Mouse (Mus musculus) megakaryocyte, adult 5-6 weeks (primary cell): ENCODE results near the gene Ciao2b. TPM values are rescaled to one million over a fixed set of nuclear protein-coding genes. Genes with fewer than 3 reads are reported as not detected.

ENCODE experiments used
- ATAC-seq: 2 replicates; pipeline ENCODE4 v1.8.0; 2016; ENCODE audit warnings: mild to moderate bottlenecking, inconsistent platforms; ENCODE audit not compliant: poor library complexity, severe bottlenecking
- total RNA-seq, 2 experiments: library from RNA; stranded (forward) in 1 of 2; stranded (reverse) in 1 of 2; fragments of 153-499, 151-499 nt in 1 of 2; fragments of 221-1000, 200-1000 nt in 1 of 2; gene quantifications; 2 replicates each; pipeline versions ENCODE4 v1.2.3 to v1.2.4; 2015 to 2017

Ciao2b gene
- total RNA-seq, 2 experiments from 2014 or later, result 25.7 to 28.2 TPM

DNA sequence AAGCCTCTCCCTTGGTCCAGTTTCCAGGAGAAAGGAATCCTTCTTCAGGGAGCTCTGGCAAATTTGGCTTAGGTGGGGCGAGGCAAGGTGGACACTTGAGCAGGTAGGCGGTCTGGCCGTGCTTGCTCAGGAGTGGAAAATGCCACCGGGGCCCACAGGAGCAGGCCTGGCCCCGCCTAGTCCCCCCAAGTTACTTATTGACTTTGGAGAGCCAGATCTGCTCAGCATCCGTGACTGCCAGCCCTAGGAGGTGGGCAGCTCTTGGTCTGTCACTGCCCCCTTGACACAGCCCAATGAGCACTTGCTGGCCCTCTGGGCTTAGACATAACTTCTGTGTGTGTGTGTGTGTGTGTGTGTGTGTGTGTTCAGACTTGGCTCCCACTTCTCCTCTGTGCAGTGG is 17.6 kb downstream of the Ciao2b start, which contains the start of gene Cdh16:
Gene Cdh16, minus strand, starts transcription at position 236 of the 400 bp plus-strand sequence.
- ATAC-seq, result no peak

DNA sequence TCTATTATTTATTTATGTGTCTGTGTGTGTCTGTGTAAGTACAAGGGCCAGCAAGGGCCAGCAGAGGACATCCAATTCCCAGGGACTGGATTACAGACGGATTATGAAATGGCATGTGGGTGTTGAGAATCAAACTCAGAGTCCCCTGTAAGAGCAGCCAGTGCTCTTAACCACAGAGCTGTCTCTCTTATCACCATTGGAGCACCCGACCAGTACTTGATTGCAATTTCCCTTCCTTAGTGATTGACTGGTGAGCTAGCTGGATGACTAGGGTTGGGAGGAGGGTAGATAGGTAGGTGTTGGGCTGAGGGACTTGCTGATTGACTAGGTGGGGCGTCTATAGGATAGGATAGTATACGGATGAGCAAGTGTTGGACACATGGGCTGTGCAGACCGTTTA is 21.0 kb downstream of the Ciao2b start:
- ATAC-seq, result no peak

DNA sequence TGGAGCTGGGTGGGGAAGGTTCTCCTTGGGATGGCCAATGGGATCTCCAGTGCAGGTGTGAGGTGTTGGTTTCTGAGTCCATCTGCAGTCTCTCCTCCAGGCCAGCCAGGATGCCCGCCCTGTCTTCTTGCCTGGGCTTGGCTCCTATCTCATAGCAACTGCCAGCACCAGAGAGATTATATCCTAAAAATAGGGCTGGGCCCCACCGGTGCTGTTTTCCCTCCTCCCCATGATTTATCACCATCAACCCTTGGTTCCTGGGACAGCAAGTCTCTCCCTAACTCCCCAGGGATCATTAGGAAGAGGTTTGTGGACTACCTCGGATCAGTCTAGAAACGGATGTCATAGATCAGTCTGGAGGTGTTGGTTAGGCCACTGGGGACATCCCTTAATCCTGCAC is 28.6 kb downstream of the Ciao2b start:
- ATAC-seq, result no peak

DNA sequence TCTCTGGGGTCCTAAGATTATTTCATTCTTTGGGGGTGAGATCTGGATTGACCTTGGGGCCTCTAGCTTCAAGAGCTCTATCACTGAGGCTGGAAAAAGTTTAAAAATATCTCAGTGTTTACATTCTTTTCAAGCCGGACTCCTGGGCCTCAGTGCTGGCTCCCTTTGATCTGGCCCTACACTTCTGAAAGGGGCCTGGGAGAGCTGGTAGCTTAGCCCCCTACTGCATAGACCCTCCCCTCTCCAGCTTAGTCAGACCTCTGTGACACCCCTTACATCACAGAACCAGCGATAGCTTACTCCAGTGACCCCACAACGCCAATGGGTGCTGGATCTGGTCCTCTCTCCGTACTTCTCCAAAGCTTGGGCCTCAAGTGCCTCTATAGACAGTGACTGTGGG is 30.2 kb downstream of the Ciao2b start:
- ATAC-seq, result no peak

DNA sequence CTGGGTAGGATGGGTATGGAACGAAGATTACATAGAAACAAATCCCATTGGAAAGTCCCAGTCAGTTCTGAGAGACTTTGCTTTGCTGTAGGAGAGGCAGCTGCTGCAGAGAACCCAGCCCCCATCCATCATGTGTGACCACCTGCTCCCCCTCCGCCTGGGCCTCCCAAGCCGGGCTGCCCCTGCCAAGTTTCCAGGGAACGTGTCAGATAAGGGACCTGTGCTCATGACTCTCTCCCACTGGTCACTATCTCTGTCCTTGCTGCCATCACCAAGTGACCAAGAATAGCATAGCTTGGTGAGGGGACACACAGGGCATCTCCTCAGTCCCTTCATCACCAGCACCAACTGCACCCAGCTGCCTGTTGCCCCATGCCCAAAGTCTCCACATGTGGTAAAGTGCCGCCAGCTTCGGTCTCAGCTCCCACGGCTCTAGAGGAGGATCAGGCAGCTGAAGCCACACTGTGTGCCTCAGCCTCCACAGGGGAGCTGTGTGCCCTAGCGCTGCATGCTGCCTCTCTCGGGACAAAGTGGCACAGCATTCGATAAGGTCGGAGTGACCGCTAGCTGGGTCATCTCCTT is 31.5 kb downstream of the Ciao2b start:
- no peak for ATAC-seq

DNA sequence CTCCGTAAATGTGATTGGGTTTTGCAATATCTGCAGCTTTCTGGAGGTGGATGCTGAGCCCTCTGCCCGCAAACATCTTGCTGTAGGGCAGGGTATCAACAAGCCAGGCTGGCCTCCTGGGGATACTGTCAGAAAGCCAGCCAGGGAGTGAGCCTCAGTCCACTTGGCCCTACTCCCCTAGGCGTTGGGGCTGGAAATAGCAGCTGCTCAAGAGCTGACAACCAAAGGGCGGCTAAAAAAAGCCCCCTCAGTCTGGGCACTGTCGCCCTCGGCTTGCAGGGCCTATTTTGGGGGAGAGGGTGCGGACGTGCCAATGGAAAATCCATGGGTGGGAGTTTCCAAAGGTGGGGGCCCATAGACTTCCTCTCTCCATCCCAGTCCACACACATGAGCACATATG is 32.5 kb downstream of the Ciao2b start:
- ATAC-seq, result no peak

DNA sequence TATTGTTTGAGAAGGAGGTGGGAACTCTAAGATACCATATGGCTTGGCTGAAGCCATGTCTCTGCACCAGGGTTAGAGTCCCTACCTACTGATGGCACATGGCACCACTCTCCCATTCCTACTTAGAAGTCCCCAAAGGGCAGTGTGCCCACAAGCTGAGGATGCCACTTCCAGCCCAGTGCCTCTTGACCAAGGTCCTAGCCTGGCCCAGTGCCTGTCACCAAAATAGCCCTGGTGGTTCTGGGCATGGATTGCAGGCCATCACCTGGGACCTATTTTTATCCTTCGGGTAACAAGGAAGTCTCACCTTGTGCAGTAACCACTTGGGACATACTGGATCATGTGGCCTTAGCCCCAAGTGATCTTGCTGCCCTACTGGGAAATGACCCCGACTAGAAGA is 33.8 kb downstream of the Ciao2b start:
- ATAC-seq, result no peak

DNA sequence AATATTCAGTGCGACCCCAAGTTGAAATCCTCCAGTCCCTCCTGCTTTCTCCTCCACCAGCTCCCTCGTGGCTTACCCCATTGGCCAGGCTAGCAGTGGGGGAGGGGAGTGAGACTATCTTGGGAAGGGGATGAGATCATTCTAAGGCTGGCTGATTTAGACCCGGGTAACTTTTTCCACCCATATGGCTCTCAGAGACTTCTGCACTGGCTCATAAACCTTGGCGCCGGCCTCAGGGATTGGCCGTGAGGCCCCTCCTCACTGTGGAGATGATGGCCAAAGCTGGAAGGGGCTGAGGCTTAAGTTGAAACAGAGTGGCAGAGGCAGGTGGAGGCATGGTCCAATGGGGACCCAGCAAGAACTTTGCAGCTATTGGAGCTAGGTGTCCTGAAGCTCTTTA is 35.4 kb downstream of the Ciao2b start:
- ATAC-seq, result no peak

DNA sequence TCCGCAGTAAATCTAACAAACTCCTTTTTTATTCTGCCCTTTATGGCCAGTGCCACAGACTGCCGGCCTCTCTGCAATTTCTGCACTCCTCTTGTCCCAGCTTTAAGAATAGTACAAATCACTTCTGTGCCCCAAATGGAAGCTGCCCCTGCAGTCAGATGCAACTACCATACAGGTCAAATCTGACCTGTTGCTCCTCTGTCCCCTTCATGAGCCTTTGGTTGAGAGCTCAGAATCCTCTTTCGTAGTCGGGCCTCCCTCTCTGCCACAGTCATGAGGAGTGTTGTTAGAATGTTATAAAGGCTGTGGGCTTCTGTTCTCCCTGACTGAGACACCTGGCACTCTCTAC is 38.5 kb downstream of the Ciao2b start:
- ATAC-seq, result no peak

DNA sequence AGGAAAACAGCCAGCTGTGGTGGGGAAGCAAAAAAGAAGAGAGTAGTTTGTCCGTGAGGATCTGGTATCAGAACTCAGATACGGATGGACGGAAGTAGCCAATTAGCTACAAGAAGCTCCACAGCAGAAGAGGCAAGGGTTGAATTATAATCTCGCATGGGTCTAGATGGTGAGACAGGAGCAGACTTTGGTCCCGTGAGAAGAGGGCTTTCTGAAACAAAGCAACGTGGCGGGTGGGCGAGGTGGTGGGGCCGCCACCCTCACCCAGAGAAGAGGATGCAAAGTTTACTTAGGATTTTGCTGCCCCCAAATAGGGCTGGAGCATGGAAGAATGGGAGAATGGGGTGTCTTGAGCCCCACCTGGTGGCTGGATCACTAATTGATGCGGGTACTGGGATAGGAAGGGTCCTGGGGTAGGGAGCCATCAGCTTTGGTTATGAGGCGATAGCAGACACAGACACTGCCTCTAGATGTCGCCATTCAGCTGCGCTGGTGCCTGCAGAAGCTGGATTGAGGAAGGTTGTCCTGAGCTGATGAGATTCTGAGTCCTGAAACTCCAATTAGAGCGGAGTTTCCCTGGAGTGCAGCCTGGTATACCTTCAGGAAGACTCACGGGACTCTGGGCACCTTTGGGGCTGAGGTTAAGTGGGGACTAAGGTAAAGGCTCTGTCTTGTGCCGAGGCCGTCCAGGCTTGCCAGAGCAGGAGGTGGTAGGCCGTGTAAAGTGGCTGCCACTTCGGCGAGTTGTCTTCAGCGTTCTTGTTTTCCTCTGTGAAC is 39.1 kb downstream of the Ciao2b start:
- peak; percentile 99 for ATAC-seq

DNA sequence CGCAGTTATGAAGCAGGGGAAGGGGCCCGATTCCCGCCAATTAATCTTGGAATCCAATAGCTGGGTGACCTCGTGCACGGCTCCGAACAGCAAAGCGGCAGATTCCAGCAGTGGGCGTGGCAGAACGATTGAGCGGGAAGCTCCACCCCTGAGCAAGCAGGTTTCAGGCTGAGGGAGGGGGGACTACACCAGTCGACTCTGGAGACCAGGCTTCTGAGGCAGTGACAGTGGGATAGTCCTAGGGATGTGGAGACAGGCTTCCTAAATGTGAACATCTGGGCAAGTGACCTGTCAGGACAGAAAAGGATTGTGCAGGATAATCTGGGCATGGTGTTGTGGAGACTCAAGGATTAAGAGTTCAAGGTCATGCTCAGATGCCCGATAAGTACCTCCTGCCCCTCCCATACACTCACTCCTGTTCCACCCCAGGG is 39.8 kb downstream of the Ciao2b start:
- 0 out of 2 replicates have a peak, but pooled peaks have one; percentile 8 for ATAC-seq

DNA sequence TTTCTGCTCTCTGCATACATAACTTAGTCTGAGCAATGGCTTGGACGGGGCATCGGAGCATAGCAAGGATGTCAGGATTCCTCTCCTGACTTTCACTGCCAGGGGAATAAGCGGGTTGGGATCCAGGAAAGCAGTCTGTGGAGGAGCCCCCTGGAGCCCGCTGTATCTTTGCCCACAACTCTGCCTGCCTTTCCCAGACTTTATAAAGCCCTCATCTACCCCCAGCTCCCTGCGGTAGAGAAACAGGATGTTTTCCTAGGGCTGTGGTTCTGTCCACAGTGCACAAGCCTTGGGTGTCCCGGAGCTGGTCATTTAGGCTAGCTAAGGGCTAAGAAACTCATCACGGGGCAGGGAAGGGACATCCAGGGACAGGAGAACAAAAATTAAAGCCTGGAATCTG is 40.4 kb downstream of the Ciao2b start:
- ATAC-seq, result no peak

DNA sequence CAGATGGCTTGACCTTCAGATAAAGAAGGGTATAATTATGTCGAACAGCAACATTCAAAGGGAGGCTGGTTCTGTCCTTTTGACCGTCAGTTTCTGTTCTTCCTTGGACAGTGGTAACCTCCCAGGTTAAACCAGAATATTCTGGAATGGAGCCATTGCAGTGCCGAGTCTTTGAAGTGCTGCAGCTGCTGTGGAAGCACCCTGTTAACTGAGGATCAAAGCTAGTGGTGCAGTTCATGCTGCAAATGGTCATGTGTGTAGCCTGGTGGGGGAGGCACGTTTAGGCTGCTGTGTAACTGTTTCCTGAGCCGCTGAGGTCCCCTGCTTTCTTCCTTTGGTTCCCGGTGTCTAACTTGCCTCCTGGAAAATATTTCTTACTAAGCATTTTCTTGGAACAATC is 43.3 kb downstream of the Ciao2b start:
- ATAC-seq, result no peak

DNA sequence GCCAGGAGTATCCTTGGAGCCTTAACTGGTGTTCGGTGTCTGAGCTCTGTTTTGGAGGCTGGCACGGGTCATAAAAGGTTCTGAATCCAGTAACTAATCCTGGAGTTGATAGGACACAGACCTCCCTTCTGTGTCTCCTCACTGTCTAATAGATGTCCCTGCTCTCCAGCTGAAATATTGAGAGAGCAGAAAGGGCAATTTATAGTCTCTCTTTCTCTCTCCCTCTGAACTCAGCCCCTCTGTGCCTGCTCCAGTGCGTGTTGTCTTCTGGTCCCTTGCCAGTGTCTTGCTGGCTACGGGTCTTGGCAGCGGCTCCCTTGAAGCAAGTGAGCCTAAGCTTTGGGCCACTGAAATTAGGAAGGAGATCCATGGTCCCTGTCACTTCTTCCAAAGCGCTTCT is 44.1 kb downstream of the Ciao2b start:
- no peak for ATAC-seq

DNA sequence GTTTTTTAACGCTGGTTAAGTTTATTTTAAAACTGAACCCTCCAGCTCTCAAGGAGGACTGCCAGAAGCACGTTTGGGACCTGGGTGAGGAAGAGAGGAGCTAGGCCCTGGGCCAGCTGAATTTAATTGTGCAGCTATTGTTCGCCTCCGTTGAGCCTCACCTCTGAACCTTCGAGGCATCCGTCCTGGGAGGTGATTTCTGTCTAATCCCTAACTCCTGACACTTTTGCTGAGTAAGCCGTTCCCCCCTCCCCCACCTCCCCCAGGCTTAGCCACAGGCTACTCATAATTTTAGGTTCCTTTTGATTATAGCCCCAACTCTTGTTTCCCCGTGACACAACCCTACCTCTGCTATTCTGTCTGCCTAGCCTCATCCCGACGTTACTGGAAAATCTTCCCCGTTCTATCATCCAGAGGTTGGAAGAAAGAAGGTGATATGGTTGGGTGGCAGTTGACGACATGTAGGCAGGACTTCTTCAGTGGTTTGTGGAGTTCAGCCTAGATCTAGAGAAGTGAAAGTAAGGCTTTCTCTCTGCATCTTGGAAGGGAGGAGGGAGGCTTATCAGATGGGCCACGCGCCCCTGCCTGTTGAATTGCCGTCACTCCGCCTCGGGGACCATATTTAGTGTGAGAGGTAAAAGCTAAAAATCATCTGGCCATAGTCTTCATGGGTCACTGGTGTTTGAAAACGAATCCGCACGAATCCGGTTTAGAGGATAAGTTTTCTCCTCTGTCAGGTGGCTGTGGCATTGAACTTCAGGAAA is 45.8 kb downstream of the Ciao2b start:
- ATAC-seq, result peak; percentile 61

DNA sequence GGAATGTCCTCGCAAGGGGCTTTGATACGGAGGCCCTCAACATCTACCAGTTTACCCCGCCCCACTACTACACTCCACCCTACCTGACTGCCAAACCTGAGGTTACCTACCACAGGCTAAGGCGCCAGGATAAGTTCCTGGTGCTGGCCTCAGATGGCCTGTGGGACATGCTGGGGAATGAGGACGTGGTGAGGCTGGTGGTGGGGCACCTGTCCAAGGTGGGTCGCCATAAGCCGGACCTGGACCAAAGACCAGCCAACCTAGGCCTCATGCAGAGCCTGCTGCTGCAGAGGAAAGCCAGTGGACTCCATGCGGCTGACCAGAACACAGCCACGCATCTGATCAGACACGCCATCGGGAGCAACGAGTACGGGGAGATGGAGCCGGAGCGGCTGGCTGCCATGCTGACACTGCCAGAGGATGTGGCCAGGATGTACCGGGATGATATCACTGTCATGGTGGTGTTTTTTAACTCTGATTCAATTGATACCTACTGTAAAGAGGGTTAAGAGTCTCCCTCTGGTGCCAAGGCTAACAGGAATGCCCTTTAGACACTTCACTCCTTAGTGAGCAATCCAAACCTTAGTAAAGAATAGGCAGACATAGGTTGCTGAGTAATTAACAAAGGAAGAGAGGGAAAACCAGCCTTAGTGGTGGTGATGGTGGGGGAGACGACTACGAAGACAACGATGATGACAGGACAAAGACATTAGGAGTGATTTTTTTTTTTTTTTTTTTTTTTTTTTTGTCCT is 47.0 kb downstream of the Ciao2b start:
- no peak for ATAC-seq

DNA sequence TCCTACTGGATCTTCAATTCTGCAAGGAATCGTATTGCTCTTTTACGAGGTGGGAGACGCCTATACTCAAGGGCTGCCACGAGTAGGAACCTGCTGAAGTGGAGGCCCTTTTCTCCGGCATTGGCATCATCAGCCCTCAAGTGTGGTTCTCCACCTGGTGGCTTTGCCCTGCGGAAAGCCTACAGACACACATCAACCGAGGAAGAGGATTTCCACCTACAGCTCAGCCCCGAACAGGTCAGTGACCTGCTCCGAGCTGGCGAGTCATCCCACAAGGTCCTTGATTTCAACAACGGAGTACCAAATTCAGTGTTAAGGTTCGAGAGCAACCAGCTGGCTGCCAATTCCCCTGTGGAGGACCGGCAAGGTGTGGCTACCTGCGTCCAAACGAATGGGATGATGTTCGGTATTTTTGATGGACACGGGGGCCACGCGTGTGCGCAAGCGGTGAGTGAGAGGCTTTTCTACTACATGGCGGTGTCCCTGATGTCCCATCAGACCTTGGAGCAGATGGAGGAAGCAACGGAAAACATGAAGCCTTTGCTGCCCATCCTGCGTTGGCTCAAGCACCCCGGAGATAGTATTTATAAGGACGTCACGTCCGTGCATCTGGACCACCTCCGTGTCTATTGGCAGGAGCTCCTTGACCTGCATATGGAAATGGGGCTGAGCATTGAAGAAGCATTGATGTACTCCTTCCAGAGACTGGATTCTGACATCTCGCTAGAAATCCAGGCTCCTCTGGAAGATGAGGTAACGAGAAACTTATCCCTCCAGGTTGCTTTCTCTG is 48.0 kb downstream of the Ciao2b start:
- no peak for ATAC-seq

DNA sequence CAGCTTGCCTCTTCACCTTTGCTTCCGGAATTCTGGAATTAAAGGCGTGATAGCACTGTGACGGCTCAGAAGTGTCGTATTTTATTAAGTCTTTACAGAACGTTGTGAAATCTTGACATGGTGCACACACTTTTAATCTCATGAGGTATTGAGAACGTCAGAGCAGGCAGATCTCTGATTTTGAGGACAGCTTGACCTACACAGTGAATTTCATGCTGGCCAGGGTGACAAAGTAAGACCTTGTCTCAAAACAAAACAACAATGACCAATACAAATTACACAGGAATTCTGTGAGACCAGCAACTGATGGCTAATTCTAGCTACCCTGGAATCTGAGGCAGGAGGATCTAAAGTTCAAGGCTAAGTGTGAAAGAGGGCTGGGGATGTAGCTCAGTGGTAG is 49.2 kb downstream of the Ciao2b start:
- ATAC-seq, result no peak

DNA sequence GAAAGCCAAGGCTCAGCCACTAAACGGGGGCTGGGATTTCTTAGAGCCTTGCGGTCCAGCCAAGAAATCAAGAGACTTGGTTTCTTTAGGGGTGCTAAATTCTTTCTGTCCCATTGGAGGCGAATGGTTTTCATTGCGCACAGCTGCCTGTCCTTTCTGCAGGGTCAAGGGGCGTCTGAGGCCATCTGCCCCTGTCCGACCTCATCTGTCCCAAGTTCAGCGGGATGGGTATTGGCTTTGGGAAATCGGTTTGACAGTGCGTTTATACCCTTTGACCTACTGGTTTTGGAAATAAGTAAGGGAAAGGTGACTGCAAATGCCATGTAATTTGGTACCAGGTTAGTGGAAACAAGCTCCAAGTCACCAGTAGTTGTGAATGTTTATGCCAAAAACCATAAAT is 49.9 kb downstream of the Ciao2b start:
- ATAC-seq, result no peak

DNA sequence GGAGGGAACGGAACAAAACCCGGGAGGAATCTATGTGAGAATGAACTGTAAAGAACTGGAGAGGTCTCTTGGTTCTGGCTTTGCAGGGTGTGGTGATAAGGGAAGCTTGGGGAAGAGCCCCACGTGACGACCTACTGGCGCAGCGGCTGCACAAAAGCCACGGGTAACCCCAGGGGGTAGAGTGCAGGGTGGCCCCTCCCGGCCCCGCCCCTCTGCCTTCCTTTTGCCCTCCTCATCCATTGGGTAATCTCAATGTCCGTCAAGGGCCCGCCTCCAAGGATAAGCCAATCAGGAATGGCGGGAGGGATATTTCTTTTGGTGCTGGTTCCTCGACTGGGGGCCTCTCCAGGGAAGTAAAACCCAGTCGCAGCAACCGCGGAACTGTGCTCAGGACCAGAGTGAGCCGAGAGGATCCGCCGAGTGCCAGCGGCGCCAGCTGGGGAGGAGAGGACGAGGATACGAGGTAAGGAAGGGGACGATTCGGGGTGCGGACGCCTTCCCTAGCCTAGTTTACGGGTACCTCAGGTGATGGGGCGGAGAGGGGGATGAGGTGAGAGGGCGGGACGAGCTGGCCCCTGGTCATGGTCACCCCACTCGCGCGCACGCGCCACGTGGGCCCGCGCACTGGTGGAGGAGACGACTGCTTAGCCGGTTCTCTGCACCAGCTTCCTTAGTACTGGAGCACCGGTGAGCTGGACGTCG is 50.5 kb downstream of the Ciao2b start, which contains the start of gene Pdp2:
Gene Pdp2, plus strand, starts transcription at position 319 of the 702 bp plus-strand sequence.
- ATAC-seq, result peak; percentile 91
